Mouse (Mus musculus): ENCODE measurements around the gene Tmem95. TPM values are rescaled to one million over a fixed set of nuclear protein-coding genes. Genes with fewer than 3 reads are reported as not detected.

Tmem95 gene
- not detected in 4 replicates for total RNA-seq (2023; ENCODE audit: inconsistent age)

DNA sequence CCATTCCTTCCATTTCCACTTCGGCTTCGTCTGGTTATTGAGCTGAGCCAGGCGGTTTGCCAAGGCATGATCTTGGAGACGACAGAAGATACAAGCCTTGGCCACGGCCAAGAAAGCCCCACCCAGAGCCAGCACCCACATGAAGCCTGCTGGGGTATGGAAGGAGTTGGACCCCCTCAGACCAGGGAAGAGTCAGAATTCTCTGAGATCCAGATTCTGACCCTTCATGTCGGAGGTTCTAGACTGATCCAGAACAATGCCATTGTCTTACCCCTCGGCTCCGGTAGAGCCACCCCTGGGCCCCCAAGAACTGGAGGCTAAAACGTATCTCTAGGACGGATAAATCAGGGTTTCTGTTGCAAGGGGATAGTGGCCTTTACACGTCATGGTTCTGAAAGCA lies at the start of gene Tmem95:
Gene Tmem95 (minus strand): TSS at position 141 of the 400 bp plus-strand sequence.

DNA sequence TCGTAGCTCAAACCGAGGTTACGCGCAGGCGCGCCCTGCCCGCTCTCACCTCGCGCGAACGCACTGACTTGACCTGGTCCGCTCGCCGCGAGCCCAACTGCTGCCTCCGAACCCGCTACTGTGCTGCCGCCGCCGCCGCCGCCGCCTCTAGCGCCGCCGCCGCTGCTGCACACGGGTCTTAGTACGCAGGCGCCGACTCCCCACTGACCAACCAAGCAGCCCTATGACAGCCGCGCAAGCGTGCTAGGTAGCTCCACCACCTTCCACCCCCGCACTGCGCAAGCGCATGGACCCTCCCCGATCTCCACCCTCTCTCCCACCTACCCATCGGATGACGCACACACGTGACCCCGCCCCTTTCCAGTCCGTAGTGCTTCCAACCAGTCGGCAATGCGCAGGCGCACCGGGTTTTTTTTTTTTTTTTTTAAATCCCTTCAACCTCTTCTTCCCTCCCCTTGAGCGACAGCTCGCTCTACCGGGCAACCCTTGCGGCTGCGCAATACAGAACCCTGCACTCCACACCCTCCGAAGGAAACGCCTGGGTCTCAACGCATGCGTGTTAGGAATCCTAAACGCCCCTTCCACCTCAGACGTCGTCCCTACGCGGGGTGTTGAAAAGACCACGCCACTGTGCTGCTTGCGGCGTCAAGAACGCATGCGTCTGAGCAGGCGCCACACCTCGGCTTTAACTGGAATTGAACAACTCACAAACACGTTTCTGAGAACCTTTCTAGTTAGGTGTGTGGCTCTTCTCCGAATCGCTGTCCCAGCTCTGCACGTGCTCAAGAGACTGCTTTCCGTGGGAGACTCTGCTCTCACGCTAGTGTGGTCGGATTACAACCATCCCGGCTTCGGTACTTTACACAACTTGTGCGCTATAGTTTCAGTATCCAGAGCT lies 43.5 kb upstream of the Tmem95 start, which contains the start of gene Eif5a:
Gene Eif5a (minus strand): TSS at position 845 of the 898 bp plus-strand sequence.

DNA sequence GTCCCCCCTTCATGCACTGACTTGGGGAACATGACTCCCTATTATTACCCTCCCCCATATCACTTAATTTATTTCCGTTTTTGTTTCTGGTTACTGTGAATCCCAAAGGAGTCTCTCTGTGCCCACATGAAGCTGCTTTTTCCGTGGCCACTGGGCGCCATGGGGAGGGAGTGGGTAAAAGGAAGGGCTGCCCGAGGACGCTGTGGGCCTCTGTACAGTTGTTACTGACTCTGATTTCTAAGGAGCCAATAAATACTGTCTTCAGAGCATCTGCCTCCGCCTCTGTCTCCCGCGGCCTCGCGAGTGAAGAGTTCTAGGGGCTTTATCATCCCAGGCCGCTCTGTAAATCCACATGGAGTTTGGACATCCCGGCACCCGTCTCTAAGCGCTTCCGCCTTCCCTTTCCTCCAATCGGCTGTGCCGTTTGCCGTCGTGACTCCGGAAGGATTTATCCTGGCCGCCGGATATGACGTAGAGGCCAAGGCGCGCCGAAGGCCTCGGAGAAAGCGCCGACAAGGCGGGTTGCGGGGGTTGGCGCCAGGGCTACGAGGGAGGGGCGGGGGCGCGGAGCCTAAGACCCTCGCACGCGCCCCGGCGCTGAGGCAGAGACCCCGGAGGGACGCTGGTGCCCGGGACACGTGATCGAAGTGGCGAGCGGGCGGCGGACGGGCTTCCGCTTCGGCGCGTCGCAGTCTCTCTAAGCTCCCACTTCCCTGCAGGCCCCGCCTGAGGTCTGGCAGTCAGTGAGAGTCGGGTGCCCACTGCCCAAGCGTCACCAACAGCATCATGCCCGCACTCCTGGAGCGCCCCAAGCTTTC lies 35.9 kb upstream of the Tmem95 start, which contains the start of gene Gps2:
Gene Gps2 (plus strand): TSS at position 335 of the 818 bp plus-strand sequence.

DNA sequence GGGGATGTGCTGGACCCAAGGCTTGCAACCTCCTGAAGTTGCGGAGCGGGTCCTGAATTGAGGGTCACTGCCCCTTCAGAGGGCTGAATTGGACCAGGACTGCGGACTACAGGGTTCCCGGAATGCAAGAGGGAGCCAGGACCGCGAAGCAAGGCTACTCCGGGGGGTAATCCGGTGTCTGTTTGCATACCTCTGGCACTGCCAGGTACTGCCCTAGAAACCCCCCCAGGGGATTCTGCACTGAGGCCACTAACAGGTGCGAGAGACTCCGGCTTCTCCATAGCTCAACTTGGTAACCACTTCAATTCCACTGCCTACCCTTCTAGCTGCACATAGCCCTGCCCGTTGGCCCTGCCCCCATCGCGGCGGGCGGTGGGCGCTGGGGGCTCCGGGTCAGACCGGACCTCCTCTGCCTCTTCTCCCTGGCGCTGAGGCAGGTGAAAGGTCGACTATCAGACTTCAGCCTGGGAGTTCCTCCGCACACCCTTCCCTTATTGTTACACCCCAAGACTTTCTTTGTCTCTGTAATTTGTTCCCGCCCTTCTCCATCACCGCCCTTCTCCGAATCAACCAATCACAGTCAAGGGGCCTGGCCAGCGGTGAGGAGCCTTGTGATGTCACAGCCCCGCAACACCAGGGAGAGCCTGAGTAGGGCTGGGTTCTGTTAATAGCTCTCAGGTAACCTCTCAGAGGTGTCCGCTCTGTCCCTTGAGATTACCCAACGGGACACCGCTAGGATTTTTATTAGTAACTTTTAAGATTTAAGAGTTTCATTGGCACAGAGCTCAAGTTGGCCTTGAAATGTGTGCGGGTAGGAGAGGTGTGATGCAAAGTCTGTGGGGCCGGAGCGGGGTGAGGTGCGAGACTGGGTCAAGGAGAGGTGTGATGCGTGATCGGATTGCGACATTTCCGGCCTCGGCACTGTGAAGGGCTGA lies 22.9 kb upstream of the Tmem95 start, which contains the start of the genes 2810408A11Rik and Neurl4:
Gene 2810408A11Rik (minus strand): TSS at position 517 of the 935 bp plus-strand sequence.
Gene Neurl4 (plus strand): TSS at position 602 of the 935 bp plus-strand sequence.

DNA sequence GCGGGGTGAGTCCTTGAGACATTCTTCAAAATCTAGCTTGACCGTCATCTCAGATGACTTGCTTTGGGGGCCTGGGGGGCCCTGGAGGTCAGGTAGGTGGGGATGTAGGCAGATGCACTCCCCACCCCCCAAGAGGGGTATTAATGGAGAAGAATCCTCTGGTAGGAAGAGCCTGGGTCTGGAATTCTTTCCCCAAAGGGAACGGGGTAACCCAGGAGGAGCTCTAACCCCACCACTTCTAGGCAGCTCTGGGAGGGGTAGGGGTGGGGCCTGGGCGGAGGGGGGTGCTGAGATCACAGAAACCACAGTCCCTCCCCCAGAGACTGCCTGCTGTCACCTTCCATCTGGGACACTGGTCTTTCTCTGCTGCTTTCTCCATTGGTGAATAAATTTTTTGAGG lies 17.5 kb upstream of the Tmem95 start, which contains the start of gene Acap1:
Gene Acap1 (minus strand): TSS at position 249 of the 400 bp plus-strand sequence.

DNA sequence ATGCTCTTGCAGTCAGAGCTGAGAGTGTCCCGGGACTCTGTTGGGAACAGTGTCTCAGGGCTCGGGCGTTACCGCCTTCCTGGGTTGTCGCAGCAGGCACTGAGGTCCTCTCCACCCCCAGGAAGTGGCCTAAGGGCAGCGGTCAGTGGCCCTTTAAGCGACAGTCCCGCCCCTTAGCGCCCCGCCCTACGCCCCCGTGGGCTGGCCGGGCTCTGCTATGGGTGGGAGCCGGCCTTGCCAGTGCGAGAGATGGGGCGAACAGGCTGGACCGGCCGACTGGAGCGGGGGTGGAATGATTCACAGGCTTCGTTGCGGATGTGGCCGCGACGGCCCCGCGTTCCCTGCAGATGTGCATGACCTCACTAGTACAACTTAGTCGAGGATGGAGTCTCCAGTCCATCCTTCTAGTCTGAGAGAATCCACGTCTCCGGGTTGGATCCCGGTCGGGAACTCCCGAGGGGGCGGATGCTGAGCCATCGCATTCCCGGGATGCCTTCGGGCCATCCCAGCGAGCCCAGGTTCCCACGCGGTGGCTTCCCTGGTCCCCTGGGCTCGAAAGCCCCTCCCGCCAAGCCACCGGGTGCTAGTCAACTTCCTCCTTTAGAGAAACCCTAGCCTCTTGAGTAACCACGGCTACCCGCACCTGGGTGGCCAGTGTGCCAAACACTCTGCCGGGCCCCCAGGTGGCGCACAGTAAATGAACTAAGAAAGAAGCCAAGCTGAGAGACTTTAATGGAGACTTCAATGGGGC lies 3.2 kb upstream of the Tmem95 start, which contains the start of gene Kctd11:
Gene Kctd11 (minus strand): TSS at position 554 of the 751 bp plus-strand sequence.

DNA sequence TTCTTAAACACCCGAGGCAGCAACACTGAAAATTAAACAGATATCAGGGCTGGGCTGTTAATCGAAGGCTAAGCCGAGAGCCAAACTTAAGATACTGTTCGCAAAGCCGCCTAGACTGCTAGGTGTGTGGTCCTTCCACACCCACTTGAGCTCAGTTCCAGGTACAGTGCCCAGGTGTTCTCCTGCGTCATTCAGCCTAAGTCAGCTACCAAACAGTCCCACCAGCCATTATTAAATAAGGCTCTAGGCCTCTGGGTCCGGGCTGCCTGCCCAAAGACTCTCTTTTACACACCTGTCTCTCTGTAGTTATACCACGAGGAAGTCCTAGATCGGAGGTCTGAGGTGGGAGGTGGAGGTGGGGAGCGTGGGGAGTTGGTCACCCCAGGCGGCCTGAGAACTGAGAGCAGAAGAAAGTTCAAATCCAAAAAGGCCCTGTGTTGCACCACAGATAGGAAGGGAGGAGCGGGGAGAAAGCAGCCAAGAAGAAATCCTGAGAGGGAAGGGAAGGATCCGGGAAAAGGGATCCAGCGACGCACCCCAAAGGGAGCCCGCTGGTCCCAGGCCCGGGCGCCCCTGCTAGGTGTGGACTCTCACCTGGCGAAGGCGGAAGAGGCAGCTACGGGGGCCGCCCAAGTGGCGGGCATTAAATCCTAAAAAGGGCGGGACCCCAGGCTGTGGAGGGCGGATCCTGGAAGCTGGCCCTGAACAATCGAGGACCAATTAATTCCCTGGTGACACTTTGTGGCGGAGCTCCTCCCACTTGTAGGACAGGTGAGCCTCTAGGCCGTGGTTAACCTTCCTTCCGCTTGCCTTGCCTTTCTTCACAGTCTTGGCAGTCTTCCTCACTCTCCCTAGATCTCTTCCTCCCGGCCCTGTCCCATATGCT lies 19.5 kb downstream of the Tmem95 start, which contains the start of gene Tnk1:
Gene Tnk1 (minus strand): TSS at position 618 of the 886 bp plus-strand sequence.

DNA sequence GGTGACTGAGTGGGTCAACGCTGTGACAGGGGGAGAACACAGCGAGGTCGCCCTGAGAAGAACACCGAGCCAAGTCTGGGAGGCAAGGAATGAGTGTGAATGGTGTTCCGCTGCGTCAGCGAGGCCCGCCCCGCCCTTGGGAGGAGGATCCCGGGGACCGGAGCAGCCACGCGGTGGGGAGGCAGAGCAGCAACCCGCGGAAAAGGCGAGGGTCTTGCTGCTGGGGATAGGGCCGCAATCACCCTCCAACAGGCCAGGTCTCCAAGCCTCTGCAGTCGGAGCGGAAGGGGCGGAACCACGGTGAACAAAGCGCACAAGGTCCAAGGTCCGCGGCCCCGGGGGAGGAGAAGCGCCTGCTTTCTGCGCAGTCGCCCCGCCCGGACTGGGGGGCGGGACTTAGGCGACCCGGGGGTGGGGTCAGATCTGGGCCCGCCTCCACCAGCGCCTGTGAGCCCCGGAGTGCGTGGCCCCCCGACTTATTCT lies 31.6 kb downstream of the Tmem95 start, which contains the start of gene Plscr3:
Gene Plscr3 (plus strand): TSS at position 179 of the 483 bp plus-strand sequence.

DNA sequence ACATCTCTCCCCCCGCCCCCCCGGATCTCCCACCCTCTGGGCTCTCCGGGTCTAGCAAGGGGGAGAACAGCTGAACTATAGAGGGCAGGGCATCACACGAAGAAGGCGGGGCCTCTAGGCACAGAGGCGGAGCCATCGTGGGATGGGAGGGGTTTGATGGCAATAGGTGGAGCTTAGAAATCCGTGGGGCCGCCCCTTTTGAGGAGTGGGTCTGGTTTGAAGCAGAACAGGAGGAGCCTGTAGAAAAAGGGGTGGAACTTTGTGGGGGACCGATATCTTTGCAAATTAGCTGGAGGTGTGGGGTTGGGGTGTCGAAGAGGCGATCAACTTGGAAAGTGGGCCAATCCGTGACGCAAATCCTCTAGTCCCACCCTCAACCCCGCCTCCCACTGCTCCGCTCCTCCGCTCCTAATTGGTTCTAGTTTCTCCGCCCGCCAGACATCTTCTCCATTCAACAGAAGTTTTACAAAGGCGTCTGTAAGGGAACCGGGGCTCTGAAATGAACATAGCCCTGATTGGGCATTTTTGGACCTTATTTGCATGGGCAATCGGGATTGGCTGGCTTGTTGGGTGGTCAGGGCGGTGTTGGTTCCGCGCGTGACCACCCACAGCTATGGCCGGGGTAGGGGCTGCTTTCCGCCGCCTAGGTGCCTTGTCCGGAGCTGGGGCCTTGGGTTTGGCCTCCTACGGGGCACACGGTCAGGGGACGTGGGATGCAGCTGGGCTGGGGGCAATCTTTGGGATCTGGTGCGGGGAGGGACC lies 39.7 kb downstream of the Tmem95 start, which contains the start of gene Tmem256:
Gene Tmem256 (plus strand): TSS at position 563 of the 762 bp plus-strand sequence.

DNA sequence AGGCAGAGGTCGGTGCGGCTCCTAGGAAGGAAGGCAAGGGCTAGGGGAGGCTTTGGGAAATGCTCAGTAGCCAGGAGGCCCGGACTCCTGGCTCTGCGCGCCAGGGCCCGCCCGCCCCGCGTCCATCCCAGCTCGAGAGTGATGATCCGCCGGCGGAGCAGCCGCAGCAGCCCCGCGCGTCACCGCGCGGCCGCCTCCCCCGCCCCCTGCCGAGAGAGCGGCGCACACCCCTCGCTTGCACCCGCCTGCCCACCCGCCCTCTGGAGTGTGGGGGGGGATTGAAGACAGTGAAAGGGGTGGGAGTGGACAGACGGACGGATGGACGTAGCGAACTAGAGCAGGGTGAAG lies 40.2 kb downstream of the Tmem95 start, which contains the start of gene Nlgn2:
Gene Nlgn2 (minus strand): TSS at position 181 of the 348 bp plus-strand sequence.

Other genes with a start within 250 kb of the Tmem95 start
- 76.8 to 83.1 TPM (median 77.8 TPM) in 4 replicates for gene Fxr2, start 245.0 kb downstream of the Tmem95 start, total RNA-seq (2023; ENCODE audit: inconsistent age)
- 0.84 TPM in 1 of 4 replicates, not detected in the others for gene Sox15, start 222.7 kb downstream of the Tmem95 start, total RNA-seq (2023; ENCODE audit: inconsistent age)
- gene Mpdu1, start 215.4 kb downstream of the Tmem95 start, total RNA-seq (2023; ENCODE audit: inconsistent age): 58.0 to 71.6 TPM (median 63.0 TPM) in 4 replicates
- gene Cd68, start 211.9 kb downstream of the Tmem95 start, total RNA-seq (2023; ENCODE audit: inconsistent age): 11.8 to 14.7 TPM (median 12.5 TPM) in 4 replicates
- gene Eif4a1, start 205.6 kb downstream of the Tmem95 start, total RNA-seq (2023; ENCODE audit: inconsistent age): 670 to 697 TPM (median 692 TPM) in 4 replicates
- gene Senp3, start 195.9 kb downstream of the Tmem95 start, total RNA-seq (2023; ENCODE audit: inconsistent age): 108 to 153 TPM (median 136 TPM) in 4 replicates
- 0.32 TPM in 1 of 4 replicates, not detected in the others for gene Tnfsf13, start 192.2 kb downstream of the Tmem95 start, total RNA-seq (2023; ENCODE audit: inconsistent age)
- 0.51 TPM in 1 of 4 replicates, not detected in the others for gene Tnfsf12, start 182.2 kb downstream of the Tmem95 start, total RNA-seq (2023; ENCODE audit: inconsistent age)
- 0.45 to 0.78 TPM in 2 of 4 replicates, not detected in the others for gene Tnfsfm13, start 181.9 kb downstream of the Tmem95 start, total RNA-seq (2023; ENCODE audit: inconsistent age)
- 231 to 244 TPM (median 242 TPM) in 4 replicates for gene Polr2a, start 119.4 kb downstream of the Tmem95 start, total RNA-seq (2023; ENCODE audit: inconsistent age)
- not detected in 4 replicates for gene Slc35g3, start 116.0 kb downstream of the Tmem95 start, total RNA-seq (2023; ENCODE audit: inconsistent age)
- gene Zbtb4, start 112.1 kb downstream of the Tmem95 start, total RNA-seq (2023; ENCODE audit: inconsistent age): 52.3 to 57.6 TPM (median 54.5 TPM) in 4 replicates
- 8.3 to 11.3 TPM (median 10.1 TPM) in 4 replicates for gene Chrnb1, start 82.1 kb downstream of the Tmem95 start, total RNA-seq (2023; ENCODE audit: inconsistent age)
- 0.16 to 0.27 TPM in 2 of 4 replicates, not detected in the others for gene Fgf11, start 76.2 kb downstream of the Tmem95 start, total RNA-seq (2023; ENCODE audit: inconsistent age)
- not detected in 4 replicates for gene Tmem102, start 72.4 kb downstream of the Tmem95 start, total RNA-seq (2023; ENCODE audit: inconsistent age)
- gene Gm39566, start 62.7 kb downstream of the Tmem95 start, total RNA-seq (2023; ENCODE audit: inconsistent age): not detected in 4 replicates
- gene Spem2, start 59.6 kb downstream of the Tmem95 start, total RNA-seq (2023; ENCODE audit: inconsistent age): not detected in 4 replicates
- not detected in 4 replicates for gene Spem1, start 55.8 kb downstream of the Tmem95 start, total RNA-seq (2023; ENCODE audit: inconsistent age)
- 0.24 to 1.3 TPM (median 0.59 TPM) in 4 replicates for gene Nlgn2, start 40.2 kb downstream of the Tmem95 start, total RNA-seq (2023; ENCODE audit: inconsistent age)
- 30.9 to 38.6 TPM (median 37.0 TPM) in 4 replicates for gene Tmem256, start 39.5 kb downstream of the Tmem95 start, total RNA-seq (2023; ENCODE audit: inconsistent age)
- gene Plscr3, start 31.6 kb downstream of the Tmem95 start, total RNA-seq (2023; ENCODE audit: inconsistent age): 9.8 to 13.0 TPM (median 11.5 TPM) in 4 replicates
- gene Tnk1, start 19.3 kb downstream of the Tmem95 start, total RNA-seq (2023; ENCODE audit: inconsistent age): not detected in 4 replicates
- gene Kctd11, start 3.4 kb upstream of the Tmem95 start, total RNA-seq (2023; ENCODE audit: inconsistent age): 1.8 to 2.3 TPM (median 2.0 TPM) in 4 replicates
- 477 to 556 TPM (median 497 TPM) in 4 replicates for gene Acap1, start 17.5 kb upstream of the Tmem95 start, total RNA-seq (2023; ENCODE audit: inconsistent age)
- 2.1 to 2.7 TPM (median 2.3 TPM) in 4 replicates for gene 2810408A11Rik, start 23.0 kb upstream of the Tmem95 start, total RNA-seq (2023; ENCODE audit: inconsistent age)
- 55.7 to 74.4 TPM (median 62.8 TPM) in 4 replicates for gene Neurl4, start 23.1 kb upstream of the Tmem95 start, total RNA-seq (2023; ENCODE audit: inconsistent age)
- gene Gps2, start 35.9 kb upstream of the Tmem95 start, total RNA-seq (2023; ENCODE audit: inconsistent age): 138 to 159 TPM (median 142 TPM) in 4 replicates
- gene Eif5a, start 43.9 kb upstream of the Tmem95 start, total RNA-seq (2023; ENCODE audit: inconsistent age): 362 to 387 TPM (median 377 TPM) in 4 replicates
- gene Ybx2, start 57.8 kb upstream of the Tmem95 start, total RNA-seq (2023; ENCODE audit: inconsistent age): not detected in 4 replicates
- gene Slc2a4, start 70.2 kb upstream of the Tmem95 start, total RNA-seq (2023; ENCODE audit: inconsistent age): not detected in 4 replicates
- not detected in 4 replicates for gene Cldn7, start 86.8 kb upstream of the Tmem95 start, total RNA-seq (2023; ENCODE audit: inconsistent age)
- gene Ctdnep1, start 103.1 kb upstream of the Tmem95 start, total RNA-seq (2023; ENCODE audit: inconsistent age): 103 to 123 TPM (median 108 TPM) in 4 replicates
- gene Elp5, start 104.5 kb upstream of the Tmem95 start, total RNA-seq (2023; ENCODE audit: inconsistent age): 34.4 to 62.8 TPM (median 46.7 TPM) in 4 replicates
- 311 to 355 TPM (median 331 TPM) in 4 replicates for gene Gabarap, start 113.1 kb upstream of the Tmem95 start, total RNA-seq (2023; ENCODE audit: inconsistent age)
- 52.7 to 62.9 TPM (median 56.6 TPM) in 4 replicates for gene Phf23, start 117.8 kb upstream of the Tmem95 start, total RNA-seq (2023; ENCODE audit: inconsistent age)
- 48.4 to 53.5 TPM (median 51.0 TPM) in 4 replicates for gene Dvl2, start 122.6 kb upstream of the Tmem95 start, total RNA-seq (2023; ENCODE audit: inconsistent age)
- 53.0 to 60.7 TPM (median 59.3 TPM) in 4 replicates for gene Acadvl, start 137.4 kb upstream of the Tmem95 start, total RNA-seq (2023; ENCODE audit: inconsistent age)
- 3.5 to 5.4 TPM (median 4.2 TPM) in 4 replicates for gene Dlg4, start 138.9 kb upstream of the Tmem95 start, total RNA-seq (2023; ENCODE audit: inconsistent age)
- gene Asgr1, start 176.1 kb upstream of the Tmem95 start, total RNA-seq (2023; ENCODE audit: inconsistent age): not detected in 4 replicates
- not detected in 4 replicates for gene Asgr2, start 214.6 kb upstream of the Tmem95 start, total RNA-seq (2023; ENCODE audit: inconsistent age)